Mouse (Mus musculus): Measurements from ENCODE around the gene Nlrp10.

DNA sequence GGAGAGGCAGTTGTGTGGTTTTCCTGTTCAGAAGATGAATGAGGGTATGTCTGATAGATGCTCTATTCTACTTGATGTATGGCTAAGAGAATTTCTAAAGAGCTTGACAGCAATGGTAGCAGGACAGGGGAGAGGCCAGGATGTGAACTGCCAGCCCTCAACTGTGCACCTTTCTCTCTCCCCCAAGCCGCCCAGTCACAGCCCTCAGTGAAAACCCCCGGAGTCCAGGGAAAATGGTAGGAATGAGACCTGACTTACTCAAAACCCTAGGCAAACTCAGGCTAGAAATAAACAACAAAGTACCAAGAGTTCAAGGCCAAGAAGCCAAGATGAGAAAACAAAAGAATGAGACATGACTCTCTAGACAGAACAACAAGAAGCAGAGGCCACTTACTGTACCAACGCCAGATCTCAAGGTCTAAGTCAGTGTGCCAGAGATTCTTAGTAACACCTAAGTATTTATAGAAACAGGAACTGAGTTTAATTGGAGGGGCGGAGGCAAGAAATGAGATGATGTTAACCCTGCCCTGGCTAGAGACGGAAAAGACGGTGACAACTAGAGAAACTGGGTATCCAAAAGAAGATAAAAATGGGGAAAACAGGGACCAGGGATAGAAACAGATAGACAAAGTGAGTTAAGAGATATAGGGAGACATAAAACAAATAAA lies at the start of gene Nlrp10:
- no peak for TF ChIP-seq POLR2A (IDR thresholded peaks at IDR 0.05; ENCODE audit: insufficient read length, low read depth)
- TF ChIP-seq MYOD1 (IDR thresholded peaks at IDR 0.05; ENCODE audit: control insufficient read depth in 1 of 3, insufficient read length in 2 of 3, low read depth in 2 of 3): no peak
- no peak for TF ChIP-seq POLR2AphosphoS2 (IDR thresholded peaks at IDR 0.05; ENCODE audit: insufficient read length, low read depth)
- no peak for TF ChIP-seq MAX (IDR thresholded peaks at IDR 0.05; ENCODE audit: low read depth)
- no peak for TF ChIP-seq SRF (IDR thresholded peaks at IDR 0.05; ENCODE audit: control insufficient read depth, insufficient read length, low read depth)
